Mouse (Mus musculus) limb, embryonic 14.5 days (tissue): ENCODE measurements around the gene Rad23b. TPM values are rescaled to one million over a fixed set of nuclear protein-coding genes. Genes with fewer than 3 reads are reported as not detected.

Experiments used
- ATAC-seq: fragments of 200-750 bp; cut with Nextera tagmentation; 2 replicates; pipeline ENCODE4 v1.8.0; 2017; ENCODE audit warnings: low read depth, moderate number of reproducible peaks, moderate TSS enrichment; ENCODE audit not compliant: low FRiP score
- DNase-seq: peaks from one replicate; pipeline ENCODE4 v3.0.0-alpha.2; 2015; ENCODE audit warnings: low spot score
- H3K27ac ChIP-seq: fragments of 300-500 bp; sonication (generic); replicated peaks from 2 replicates; pipeline ENCODE4 v1.5.1; 2014; ENCODE audit warnings: low read depth, mild to moderate bottlenecking, low read length, moderate library complexity, mixed read lengths
- H3K27me3 ChIP-seq: fragments of 300-500 bp; sonication (generic); 2 replicates; pipeline ENCODE4 v1.6.1; 2014; ENCODE audit warnings: low read length, mixed read lengths; ENCODE audit not compliant: control insufficient read depth, insufficient read depth
- H3K36me3 ChIP-seq: fragments of 300-500 bp; sonication (generic); 2 replicates; pipeline ENCODE4 v1.6.1; 2014; ENCODE audit warnings: mild to moderate bottlenecking, low read length, moderate library complexity, mixed read lengths; ENCODE audit not compliant: control insufficient read depth, insufficient read depth
- H3K4me1 ChIP-seq: fragments of 300-500 bp; sonication (generic); 2 replicates; pipeline ENCODE4 v1.6.1; 2014; ENCODE audit warnings: antibody characterized with exemption, low read length, mixed read lengths; ENCODE audit not compliant: control insufficient read depth, insufficient read depth
- H3K4me2 ChIP-seq: fragments of 300-500 bp; sonication (generic); replicated peaks from 2 replicates; pipeline ENCODE4 v1.6.1; 2014; ENCODE audit warnings: low read depth, mild to moderate bottlenecking, low read length, moderate library complexity; ENCODE audit not compliant: severe bottlenecking
- H3K4me3 ChIP-seq: fragments of 300-500 bp; sonication (generic); replicated peaks from 2 replicates; pipeline ENCODE4 v1.5.1; 2014; ENCODE audit warnings: low read length
- H3K9ac ChIP-seq: fragments of 300-500 bp; sonication (generic); 2 replicates; pipeline ENCODE4 v1.6.1; 2014; ENCODE audit warnings: mild to moderate bottlenecking, low read depth, low read length, moderate library complexity; ENCODE audit not compliant: severe bottlenecking
- H3K9me3 ChIP-seq: fragments of 300-500 bp; sonication (generic); 2 replicates; pipeline ENCODE4 v1.6.1; 2016; ENCODE audit warnings: low read length; ENCODE audit not compliant: control insufficient read depth
- POLR2A ChIP-seq: fragments of 200-500 bp; IDR thresholded peaks from 2 replicates; pipeline ENCODE4 v1.8.0; 2012; ENCODE audit warnings: inconsistent platforms, mild to moderate bottlenecking, moderate library complexity, borderline replicate concordance; ENCODE audit not compliant: insufficient read depth, insufficient read length; ENCODE audit errors: extremely low read depth
- whole genome bisulfite sequencing: fragments of 180-500 bp; shearing (Covaris S2); extraction: QIAGEN DNeasy Blood & Tissue Kit; methylation state at CpG from one replicate; pipeline ENCODE4 v1.1.7; 2014; 5-methylcytosine and 5-hydroxymethylcytosine counted together
- polyA plus RNA-seq, 2 experiments: library from polyadenylated mRNA; depleted of rRNA in 1 of 2; stranded (reverse) in 1 of 2; unstranded in 1 of 2; fragments of >200 nt; fragmentation: Nextera tagmentation in 1 of 2; extraction: Ambion mirVana in 1 of 2; gene quantifications; 2 replicates each; pipeline versions ENCODE4 v1.2.1 to v1.2.3; 2012 to 2014

Rad23b gene
- polyA plus RNA-seq, 2 experiments = 88.8 to 179 TPM

- Histone ChIP-seq H3K27me3 (no peaks in the 10 kb centered on the region), H3K9ac (no peak overlapping the region), H3K4me2 (no peak overlapping the region), H3K9me3 (no peaks in the 10 kb centered on the region), H3K4me3 (no peak overlapping the region), H3K4me1 (no peaks in the 10 kb centered on the region), H3K36me3 (no peaks in the 10 kb centered on the region), H3K27ac (no peak overlapping the region)
- ATAC-seq (no peak), DNase-seq (no peak)
- TF ChIP-seq POLR2A = no peak
- WGBS = 87% methylated on average over 3 of the region's 3 CpGs
These were observed 6.6 kb upstream of the Rad23b start for GRCm38 (mm10) chr4:55343287-55343686.

GRCm38 (mm10) chr4:55348759-55349451 is 938 bp upstream of the Rad23b start:
- H3K27ac ChIP-seq = peak overlapping the region; percentile 81
- no peaks in the 10 kb centered on the region for H3K36me3 ChIP-seq
- ATAC-seq = no peak
- peaks cover 19% of the 10 kb centered on the region for H3K4me1 ChIP-seq
- H3K9me3 ChIP-seq = no peaks in the 10 kb centered on the region
- no peak for DNase-seq
- peak overlapping the region; percentile 58 for H3K4me2 ChIP-seq
- peak overlapping the region; percentile 99 for H3K4me3 ChIP-seq
- WGBS = 9% methylated on average over 12 of the region's 12 CpGs
- H3K27me3 ChIP-seq = no peaks in the 10 kb centered on the region
- peak overlapping the region; percentile 63 for H3K9ac ChIP-seq
- no peak for TF ChIP-seq POLR2A

GRCm38 (mm10) chr4:55350219-55350931 is 532 bp downstream of the Rad23b start:
- Histone ChIP-seq H3K4me3 (peak overlapping the region; percentile 99), H3K4me1 (peaks cover 22% of the 10 kb centered on the region), H3K27me3 (no peaks in the 10 kb centered on the region), H3K36me3 (no peaks in the 10 kb centered on the region), H3K9ac (peak overlapping the region; percentile 94), H3K27ac (peak overlapping the region; percentile 87), H3K9me3 (no peaks in the 10 kb centered on the region), H3K4me2 (peak overlapping the region; percentile 63)
- DNase-seq = no peak
- no peak for TF ChIP-seq POLR2A
- WGBS = under 1% methylated on average over 38 of the region's 66 CpGs
- peak; percentile 17 for ATAC-seq

GRCm38 (mm10) chr4:55351037-55351436 is 1.2 kb downstream of the Rad23b start:
- Histone ChIP-seq H3K4me3 (peak overlapping the region; percentile 99), H3K4me1 (peaks cover 22% of the 10 kb centered on the region), H3K27me3 (no peaks in the 10 kb centered on the region), H3K9me3 (no peaks in the 10 kb centered on the region), H3K36me3 (0 out of 2 replicates have a peak, but pooled peaks cover under 1% of the 10 kb centered on the region), H3K27ac (no peak overlapping the region), H3K9ac (peak overlapping the region; percentile 94), H3K4me2 (peak overlapping the region; percentile 63)
- 9% methylated on average over 12 of the region's 12 CpGs for WGBS
- ATAC-seq (no peak), DNase-seq (no peak)
- TF ChIP-seq POLR2A = no peak

GRCm38 (mm10) chr4:55351860-55352259 is 2.0 kb downstream of the Rad23b start:
- no peak for DNase-seq
- H3K4me3 ChIP-seq = peak overlapping the region; percentile 7; the same call in 1 of the 2 replicates
- H3K9ac ChIP-seq = no peak overlapping the region
- ATAC-seq = no peak
- no peaks in the 10 kb centered on the region for H3K27me3 ChIP-seq
- no peak for TF ChIP-seq POLR2A
- no peaks in the 10 kb centered on the region for H3K9me3 ChIP-seq
- no peak overlapping the region for H3K27ac ChIP-seq
- 0 out of 2 replicates have a peak, but pooled peaks cover 5% of the 10 kb centered on the region for H3K36me3 ChIP-seq
- 0 out of 2 replicates have a peak overlapping the region, but pooled peaks have one; percentile 63 for H3K4me2 ChIP-seq
- peaks cover 22% of the 10 kb centered on the region for H3K4me1 ChIP-seq
